Mouse (Mus musculus) spleen, adult 2 months (tissue): ENCODE data around the gene Sec22b.

Source experiments
- CTCF ChIP-seq: fragments of 200-500 bp; IDR thresholded peaks from 2 replicates; pipeline ENCODE4 v1.5.1; 2011; ENCODE audit warnings: mild to moderate bottlenecking, inconsistent platforms; ENCODE audit not compliant: insufficient read depth, insufficient read length, insufficient replicate concordance; ENCODE audit errors: extremely low read depth
- POLR2A ChIP-seq: fragments of 200-500 bp; IDR thresholded peaks from 2 replicates; pipeline ENCODE4 v1.6.1; 2011; ENCODE audit warnings: low read depth, low read length, inconsistent platforms

DNA sequence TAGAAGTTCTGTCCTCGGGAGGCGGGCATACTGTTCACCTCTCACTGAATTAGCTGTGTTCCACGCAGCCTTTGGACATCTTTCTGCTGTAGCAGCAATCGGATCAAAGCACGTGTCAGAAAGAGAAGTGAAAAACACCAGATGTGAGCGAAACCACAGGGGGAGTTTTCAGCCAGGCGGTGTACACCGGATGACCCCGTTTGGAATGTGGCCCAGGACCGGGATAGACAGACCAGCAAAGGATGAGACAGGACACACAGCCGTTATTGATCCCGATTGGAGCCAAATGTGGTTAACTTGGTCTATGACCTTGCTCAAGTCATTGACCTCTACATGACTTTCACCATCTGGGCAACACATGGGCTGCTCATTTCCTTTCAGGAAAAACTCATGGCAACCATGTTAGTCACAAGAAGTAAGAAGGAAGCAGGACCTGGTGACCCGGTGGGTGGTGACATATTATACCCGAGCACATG is 63.9 kb downstream of the Sec22b start:
- TF ChIP-seq POLR2A (no peak), CTCF (no peak)
